Mouse (Mus musculus): ENCODE data around the gene Tnrc6a.

Gene Tnrc6a

DNA sequence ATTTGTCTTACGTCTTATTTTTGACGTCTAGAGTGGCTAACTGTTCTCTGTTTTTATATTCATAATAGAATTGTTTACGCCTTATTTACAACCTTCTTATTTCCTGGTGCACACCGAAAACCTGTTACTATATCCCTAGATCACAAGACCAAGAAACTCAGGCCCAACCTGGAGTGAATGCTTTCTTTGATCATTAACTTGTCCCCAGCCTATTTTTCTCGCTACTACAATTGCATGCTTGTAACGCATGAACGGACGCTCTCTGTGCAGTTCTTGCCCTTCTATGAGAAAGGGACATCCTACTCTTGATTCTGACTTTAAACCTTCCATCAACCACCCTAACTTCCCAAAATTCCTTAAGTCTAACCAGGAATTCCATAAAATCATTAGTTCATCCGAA is 100.4 kb downstream of the Tnrc6a start:
- no peak for DNase-seq (ENCODE audit: extremely low spot score, low spot score)

DNA sequence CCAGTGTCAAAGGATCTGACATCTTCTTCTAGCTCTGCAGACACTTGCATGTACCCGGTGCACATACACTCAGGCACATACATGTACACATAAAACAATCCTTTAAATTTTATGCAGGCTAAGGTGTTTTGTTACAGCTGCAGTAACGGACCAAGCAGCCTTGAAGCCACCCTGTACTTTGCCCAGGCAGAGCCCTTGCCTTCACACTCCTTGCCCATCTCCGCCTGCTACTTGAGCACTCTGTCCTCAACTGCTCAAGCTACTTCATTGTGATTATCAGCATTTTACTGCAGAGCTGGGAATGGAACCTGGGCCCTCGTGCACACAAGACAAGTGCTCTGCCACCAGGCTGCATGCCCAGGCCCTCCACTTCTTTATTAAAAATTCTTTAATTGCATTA is 101.5 kb downstream of the Tnrc6a start:
- no peak for DNase-seq (ENCODE audit: extremely low spot score, low spot score)

DNA sequence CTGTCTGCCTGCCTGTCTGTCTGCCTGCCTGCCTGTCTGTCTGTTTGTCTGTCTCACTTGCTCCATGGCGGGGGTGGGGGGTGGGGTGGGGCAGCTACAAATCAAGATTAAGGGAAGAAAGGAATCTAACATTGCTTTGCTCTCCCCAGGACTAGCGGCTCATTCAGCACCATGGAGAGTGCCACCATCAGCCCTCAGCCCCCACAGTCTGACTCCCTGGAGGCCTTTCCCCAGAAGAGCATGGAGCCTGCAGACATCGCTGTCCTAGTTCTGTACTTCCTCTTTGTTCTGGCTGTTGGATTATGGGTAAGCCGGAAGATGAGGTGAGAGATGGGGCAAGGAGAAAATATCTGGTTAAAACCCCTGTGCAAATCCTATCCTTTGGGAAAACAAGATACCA is 111.8 kb downstream of the Tnrc6a start:
- DNase-seq (ENCODE audit: extremely low spot score, low spot score): peak; percentile 51

DNA sequence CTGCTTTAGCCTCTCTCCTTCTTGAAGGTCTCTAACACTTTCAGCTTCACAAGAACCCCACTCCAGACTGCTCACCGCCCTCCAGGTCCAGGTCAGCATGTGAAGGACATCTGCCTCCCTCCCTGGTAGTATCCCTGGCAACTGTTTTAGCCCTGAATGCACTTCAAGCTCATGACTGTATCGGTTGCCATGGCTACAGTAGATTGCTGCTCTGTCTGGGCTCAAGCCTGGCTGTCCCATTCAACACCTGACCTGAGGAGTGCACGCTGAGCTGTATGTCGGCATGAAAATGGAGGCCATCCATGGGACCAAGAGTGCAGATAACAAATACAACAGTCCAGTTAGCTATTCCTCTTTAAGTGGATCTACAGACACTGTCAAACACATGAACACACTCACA is 114.9 kb downstream of the Tnrc6a start:
- no peak for DNase-seq (ENCODE audit: extremely low spot score, low spot score)

DNA sequence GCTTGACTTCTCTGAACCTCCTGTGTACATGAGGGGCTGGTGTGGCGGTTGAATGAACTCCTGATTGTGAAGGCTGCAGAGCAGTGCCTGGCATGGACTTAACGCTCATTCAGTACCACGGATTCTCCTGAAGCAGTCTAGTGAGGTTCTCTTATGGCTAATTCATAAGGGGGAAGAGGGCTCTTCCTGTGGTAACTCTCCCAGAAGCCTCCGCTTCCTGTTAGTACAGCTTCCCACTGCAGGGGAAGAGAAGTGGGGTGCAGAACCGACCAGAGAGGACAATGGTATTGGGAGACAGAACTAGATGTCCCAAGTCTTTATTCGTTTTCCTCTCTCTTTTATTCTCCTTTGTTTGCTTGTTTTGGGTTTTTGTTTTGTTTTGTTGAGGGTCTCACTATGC is 116.4 kb downstream of the Tnrc6a start:
- no peak for DNase-seq (ENCODE audit: extremely low spot score, low spot score)

DNA sequence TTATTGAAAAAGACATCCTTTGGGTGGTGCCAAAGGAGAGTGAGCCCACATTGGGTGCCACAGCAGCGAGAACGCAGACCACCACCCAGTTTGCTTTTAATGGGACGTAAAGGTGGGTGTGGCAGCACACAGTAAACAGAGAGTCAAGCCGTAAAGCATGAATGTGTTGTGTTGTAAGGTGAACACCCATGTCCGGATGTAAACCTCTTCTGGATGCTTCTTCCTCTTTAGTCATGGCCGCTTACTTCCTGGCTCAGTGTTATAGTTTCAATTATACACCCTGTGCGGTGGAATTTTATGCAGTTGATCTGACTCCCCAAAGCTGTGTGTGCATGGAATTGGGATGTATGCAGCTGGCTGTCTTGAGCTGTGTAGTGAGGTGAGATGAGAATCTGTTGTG is 118.6 kb downstream of the Tnrc6a start:
- no peak for DNase-seq (ENCODE audit: extremely low spot score, low spot score)

DNA sequence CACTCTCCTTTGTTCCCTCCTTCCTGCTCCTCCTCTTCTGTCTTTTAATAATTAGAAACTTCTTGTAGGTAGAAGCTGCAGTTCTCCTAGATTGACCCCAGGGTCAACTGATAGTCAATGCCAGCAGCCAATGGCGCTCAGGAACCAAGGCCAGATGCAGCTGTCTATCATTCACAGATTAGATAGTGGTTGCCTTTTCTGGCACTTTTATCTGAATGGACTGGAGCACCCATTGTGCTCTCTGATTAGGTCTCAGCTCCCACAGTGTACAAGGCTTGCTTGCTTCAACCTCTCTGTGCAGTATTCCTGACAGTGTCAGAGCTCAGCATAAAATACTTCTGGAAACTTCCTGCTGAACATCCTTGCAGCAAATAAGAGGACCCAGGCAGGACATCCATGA is 121.1 kb downstream of the Tnrc6a start:
- DNase-seq (ENCODE audit: extremely low spot score, low spot score): no peak

Data from neural tube, embryonic 10.5 days (tissue).